In genomic region chr8:126159485-126159884, GRCm38 (mm10) we compare ENCODE assay signal across 18 mouse cellular contexts.
"Had no signal": no experiment of that assay in that cellular context is flagged by ENCODE, and none has a peak within 500 bp of the region (broad histone marks: within the 10 kb centered on the region; RNA-seq: fewer than 3 reads in every experiment).

No protein-coding gene starts in this region.

- DNase-seq: lung, adult 18-20 months; lung, embryonic 14.5 days; lung, postnatal 10 days; lung, postnatal 4 days; retina, postnatal 1 day; right cerebral cortex, adult 18-20 months; right cerebral cortex, postnatal 25 days; right cerebral cortex, postnatal 4 days; spleen, adult 18-20 months; thymus, adult 18-20 months; thymus, postnatal 14 days; thymus, postnatal 36 days had no signal

- H3K4me2 ChIP-seq: lung, embryonic 14.5 days; neural tube, embryonic 13.5 days; neural tube, embryonic 15.5 days had no signal

- H3K27me3 ChIP-seq: neural tube, embryonic 13.5 days; neural tube, embryonic 15.5 days had no signal

- H3K9me3 ChIP-seq: liver, embryonic 12.5 days; midbrain, embryonic 10.5 days; neural tube, embryonic 13.5 days; neural tube, embryonic 15.5 days had no signal

- ATAC-seq: liver, embryonic 12.5 days had no signal

- H3K36me3 ChIP-seq: liver, embryonic 12.5 days; midbrain, embryonic 10.5 days; neural tube, embryonic 13.5 days; neural tube, embryonic 15.5 days had no signal

- H3K27ac ChIP-seq: liver, embryonic 14.5 days; midbrain, embryonic 10.5 days; neural tube, embryonic 13.5 days; neural tube, embryonic 15.5 days had no signal

- H3K4me3 ChIP-seq: liver, embryonic 12.5 days; midbrain, embryonic 10.5 days; myocyte; neural tube, embryonic 13.5 days; neural tube, embryonic 15.5 days had no signal

- H3K9ac ChIP-seq: liver, embryonic 12.5 days; liver, embryonic 14.5 days; lung, embryonic 14.5 days; neural tube, embryonic 13.5 days; neural tube, embryonic 15.5 days had no signal
